Mouse (Mus musculus): ENCODE measurements around the gene Bak1.

Bak1 gene

DNA sequence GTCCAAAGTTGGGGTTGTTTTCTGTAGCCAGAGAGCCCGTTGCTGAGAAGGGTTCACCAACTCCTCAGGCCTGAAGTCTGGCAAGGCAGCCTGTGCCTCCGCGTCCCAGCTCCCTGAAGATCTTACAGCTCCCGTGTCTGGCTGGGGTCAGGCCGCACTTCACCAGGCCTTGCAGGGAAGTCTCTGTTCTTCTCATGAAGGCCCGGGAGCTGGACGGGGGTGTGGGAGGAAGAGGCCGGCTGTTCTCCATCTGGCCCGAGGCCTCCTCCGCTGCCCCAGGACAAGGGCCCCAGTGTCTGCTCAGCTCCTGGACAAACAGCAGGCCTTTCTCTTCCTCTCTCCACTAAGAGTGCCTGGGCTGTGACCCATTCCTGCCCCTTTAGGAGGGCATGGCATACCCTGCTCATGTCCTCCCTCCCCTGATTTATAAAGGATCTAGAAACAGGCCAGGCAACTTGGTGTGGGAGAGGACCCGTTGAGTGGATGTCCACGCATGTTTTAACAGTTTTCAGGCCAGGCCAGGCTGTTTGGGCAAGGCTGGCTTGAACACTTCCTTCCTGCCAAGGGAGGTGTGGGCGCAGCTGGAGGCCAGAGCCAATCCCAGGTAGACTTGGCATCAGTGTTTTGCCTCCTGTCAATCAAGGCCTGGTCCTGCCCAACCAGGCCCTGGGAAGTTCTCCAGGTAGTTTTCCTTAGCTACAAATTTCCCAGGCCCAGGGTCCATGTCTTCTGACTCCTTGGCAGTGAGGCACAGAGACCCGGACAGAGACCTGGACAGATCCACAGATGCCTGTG, 19.8 kb upstream of the Bak1 start:
- DNase-seq (ENCODE audit: low read depth), result no peak

DNA sequence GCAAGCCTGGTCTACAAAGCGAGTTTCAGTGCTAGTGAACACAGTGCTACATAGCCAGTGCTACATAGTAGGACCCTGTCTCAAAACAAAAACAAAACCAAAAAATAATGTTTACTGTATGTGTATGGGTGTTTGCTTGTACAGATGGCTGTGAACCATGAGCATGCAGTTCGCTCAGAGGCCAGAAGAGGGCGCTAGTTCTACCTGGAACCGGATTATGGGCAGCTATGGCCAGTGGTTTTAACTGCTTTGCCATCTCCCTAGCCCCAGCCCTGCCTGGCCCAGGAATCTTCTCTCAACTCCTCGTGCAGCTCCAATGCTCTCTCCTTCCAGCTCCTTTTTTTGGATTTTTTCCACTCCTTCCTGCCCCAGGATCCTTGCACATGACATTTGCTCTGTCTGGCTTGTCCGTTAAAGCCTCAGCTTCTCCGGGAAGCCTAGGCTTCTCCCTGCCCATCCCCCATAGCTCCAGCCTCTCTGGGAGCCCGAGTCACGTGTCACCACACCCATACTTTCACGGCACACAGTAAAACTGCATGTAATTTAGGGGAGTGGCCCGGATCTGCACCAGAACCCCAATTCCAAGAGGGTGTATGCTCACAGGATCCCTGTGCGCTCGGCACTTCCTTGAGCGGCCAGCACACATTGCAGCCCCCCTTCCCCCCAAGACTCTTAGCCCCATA, 19.1 kb upstream of the Bak1 start:
- DNase-seq (ENCODE audit: low read depth), result no peak

DNA sequence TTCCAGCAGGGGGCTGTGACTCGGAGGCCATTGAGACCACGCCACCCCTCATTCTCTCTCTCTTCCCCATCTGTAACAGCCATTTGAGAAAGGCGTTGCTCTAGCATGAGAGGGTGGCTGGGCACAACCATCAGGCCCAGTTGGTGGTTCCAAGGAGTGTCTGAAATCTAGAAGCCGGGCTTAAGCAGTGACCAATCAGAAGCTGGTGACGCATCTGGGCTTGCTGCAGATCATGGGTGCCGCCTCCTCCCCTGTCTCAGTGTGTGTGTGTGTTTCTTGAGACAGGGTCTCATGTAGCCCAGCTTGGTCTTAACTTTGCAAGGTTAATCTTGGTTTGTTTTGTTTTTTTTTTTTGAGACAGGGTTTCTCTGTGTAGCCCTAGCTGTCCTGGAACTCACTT, 16.4 kb upstream of the Bak1 start:
- DNase-seq (ENCODE audit: low read depth), result no peak

DNA sequence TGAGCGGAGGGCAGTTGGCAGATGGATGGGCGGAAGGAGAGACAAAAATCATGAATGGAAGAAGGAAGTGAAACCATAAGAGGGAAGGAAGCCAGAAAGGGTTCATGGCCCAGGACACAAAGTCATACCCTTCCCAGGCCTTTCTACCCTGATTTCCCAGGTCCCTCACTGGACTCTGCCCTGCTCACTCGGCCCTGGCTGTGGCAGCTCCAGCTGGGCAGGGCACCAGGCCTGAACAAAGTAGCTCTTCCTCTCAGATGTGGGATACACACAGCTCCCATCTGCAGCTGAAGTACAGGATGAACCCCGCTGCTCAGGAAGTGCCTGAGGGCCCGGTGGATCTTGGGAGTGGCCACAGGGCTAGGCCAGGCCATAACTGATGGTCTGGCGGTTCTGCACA, 14.0 kb upstream of the Bak1 start:
- DNase-seq (ENCODE audit: low read depth), result no peak

DNA sequence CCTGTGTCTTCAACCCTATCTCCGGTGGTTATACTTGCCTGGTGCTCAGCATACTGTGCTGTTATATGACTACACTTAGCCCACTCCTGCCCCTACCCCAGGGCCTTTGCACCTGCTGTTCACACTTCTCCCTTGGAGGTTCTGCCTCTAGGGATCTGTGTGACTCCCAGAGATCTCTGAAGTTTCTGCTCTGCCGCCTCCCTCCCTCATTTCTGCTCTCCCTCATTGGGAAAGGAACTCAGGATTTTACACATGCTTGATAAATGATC, 12.9 kb upstream of the Bak1 start:
- DNase-seq (ENCODE audit: low read depth), result no peak

DNA sequence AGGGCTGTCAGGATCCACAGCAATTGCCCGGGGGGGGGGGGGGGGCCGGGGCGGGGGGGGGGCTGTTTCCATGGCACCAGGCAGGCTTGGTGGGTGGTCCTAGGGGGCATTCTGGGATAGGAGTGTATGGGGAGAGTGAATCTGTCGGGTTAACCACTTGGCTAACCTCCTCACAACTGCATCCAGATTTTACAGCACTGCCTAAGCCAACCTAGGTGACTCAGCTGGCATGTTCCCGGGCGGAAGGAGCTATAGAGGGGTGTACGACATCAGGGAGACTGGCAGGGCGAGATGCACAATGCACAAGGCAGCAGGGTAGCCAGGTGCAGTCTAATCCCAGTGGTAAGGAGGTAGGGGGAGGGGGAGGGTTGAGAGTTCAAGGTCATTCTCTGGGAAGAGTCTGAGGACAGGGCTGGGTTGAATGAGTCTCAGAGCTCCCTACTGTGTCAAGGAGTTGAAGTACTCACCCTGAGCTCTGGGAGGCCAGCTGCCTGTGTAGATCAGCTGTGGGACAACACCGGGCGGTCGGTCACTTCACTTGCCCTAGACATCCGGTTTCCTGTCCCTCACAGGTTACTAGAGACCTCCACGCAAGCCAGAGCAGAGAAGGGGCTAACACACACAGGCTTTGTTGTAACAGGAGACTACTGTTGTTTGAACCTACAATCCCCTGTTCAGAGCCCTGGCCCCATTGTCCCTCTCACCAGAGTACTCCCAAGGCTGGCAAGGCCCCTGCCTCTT, 12.4 kb upstream of the Bak1 start:
- DNase-seq (ENCODE audit: low read depth), result no peak

DNA sequence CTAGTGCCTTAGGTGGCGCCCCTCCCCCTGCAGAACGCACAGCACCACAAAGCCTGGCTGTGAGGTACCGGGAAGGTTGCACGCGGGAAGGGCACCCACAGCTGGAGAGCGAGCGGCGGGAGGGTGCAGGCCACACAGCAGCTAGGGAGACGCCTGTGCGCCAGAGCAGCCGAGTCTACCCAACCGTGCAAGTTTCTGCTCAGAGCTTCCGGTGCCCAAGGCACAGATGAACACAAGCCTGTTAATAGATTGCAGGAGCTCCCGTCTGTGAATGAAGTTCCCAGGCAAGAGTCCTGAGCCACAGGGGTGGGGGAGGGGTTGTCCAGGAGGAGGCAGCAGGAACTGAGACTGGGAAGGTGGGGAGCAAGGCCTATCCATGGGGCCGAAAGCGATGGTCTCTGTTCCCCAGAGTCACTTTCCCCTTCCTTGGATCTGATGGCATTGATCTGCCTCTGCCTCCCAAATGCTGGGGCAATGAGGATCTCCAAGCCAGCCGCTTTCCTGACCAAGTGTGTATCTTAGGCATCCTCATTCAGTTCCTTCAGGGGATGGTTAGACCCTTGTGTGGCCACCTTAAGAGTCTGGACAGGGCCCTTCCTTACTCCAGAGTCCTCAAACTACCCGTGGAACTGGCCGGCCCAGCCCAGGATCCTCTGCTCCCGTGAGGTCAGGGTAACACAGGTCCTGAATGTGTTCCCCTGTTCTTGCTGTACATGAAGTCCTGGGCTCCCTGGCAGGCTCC, 11.7 kb upstream of the Bak1 start:
- peak; percentile 45 for DNase-seq (ENCODE audit: low read depth)

DNA sequence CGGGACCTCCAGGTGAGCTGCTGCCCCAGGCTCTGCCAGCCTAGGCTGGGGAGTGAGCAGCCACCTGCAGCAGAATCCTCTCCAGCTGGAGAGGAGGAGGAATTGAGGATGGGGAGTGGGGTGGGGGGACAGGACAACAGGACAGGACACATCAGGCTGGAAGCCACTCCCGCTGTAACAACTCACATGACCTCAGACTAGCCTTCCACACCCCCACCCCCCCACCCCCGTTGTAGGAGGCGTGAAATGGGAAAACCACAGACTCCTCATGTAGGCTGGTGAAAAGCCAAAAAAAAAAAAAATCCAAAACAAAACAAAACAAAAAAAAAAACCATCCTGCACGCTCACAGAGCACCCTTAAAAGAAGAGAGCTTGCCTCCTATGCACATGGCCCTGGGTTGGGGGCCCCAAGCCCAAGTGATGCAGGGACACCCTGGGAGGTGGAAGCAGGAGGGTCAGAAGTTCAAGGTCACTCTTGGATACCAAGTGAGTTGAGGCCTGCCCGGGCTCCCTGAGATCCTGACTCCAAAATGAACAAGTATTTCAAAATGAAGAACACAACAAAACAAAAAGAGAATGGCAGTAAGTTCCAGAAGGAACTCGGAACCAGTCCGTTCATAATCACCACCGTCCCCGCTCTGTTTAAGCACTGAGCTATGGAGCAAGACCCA, 10.8 kb upstream of the Bak1 start:
- DNase-seq (ENCODE audit: low read depth), result no peak

DNA sequence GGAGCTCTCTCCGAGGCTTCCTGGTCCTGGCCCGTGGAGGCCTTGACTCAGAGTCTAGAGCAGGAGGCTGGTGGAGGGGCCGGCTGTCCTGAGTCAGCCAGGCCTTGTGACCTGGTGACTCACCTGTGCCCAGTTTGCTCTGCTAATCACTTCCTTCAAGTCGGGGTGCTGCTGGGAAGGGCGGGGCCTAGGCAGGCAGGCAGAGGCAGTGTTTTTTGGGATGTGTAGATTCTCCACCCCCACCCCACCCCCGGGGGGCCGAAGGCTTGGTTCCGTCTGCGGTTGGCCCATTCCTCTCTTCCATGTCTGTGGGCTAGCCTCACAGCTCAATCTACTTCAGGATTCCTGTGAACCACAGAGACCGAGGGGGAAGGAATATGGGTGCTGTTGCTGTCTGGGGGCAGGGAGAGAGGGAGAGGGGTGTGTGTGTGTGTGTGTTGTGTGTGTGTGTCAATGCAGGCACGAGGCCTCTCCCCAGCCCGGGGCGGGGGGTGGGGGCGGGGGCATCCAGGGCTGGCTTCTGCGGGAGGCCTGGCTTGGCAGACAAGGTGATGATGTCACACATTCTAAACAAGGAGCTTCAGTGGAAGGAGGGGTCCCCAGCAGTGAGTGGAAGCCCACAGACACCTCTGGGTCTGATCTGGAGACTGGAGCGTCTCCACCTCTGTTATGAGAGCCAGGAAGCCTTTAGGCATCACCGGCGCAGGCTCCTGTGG, 9.7 kb upstream of the Bak1 start:
- no peak for DNase-seq (ENCODE audit: low read depth)

DNA sequence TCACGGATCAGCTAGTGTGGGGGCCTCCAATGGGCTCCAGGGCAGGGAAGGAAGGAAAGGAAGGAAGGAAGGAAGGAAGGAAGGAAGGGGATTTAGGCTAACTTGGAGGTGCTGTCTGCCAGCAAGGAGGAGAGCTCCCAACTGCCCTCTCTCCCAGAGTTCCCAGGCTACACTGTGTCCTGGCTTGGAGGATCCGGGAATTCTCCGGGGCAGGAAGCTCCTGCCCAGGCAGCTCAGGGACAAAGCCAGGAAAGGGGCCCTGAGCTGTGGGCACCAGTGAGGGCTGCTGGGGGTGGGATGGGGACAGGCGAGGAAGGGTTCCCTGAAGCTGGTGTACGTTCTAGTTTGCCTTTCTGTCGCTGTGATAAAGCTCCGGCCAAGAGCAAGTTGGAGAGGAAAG, 7.7 kb upstream of the Bak1 start:
- no peak for DNase-seq (ENCODE audit: low read depth)

DNA sequence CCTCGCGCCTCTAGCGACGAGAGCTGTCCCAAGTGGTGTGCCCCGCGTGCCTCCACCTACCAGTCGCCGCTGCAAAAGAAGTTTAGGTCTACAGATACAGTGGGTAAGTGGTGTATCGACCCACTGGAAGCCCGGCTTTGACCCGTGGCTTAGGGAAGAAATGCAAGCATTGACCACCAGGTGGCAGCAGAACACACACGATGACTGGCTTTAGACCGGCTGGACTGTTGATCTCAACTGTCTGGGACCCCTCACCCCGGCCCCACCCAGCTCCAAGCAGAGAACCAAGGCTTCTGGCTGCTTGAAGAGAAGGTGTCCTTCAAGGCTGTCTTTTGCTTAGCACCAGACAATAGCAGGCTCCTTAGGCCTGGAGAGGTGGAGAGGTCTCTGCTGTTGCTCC, 4.1 kb upstream of the Bak1 start:
- DNase-seq (ENCODE audit: low read depth), result peak; percentile 86

DNA sequence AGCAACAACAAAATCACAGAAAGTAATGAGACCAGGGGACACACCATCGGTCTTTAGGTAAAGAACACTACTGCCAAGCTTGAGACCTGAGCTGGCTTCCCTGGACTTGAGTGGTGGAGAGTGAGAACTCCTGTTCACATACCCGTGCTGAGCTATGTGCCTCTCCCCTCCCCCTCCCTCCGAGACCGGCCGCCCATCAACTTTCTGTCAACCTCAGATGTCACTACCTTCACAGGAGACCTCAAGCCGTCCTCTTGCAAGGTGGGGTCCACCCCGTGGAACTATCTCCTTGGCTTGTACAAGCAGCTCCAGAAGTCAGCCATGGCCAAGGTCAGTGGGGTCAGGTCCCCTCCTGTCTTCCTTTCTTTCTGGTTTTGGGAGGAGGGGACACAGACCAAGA, 3.5 kb upstream of the Bak1 start:
- DNase-seq (ENCODE audit: low read depth), result no peak

DNA sequence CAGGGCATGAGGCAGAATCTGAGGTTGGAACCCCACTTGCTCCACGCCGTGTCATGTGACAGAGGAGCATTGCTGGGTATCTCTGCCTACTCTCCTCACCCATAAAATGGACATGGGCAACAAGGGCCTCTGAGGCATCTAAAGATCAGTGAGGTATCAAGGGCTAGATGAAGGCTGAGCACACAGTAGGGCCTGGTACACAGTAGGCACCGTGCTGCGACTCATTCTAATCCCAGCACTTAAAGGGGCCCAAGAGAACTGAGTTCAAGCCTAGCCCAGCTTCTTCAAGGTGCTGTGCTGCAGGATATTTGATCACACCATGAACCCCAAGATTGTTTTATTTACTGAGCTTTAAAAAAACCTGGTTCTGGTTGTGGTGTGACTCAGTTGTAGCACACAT, 2.1 kb upstream of the Bak1 start:
- no peak for DNase-seq (ENCODE audit: low read depth)

DNA sequence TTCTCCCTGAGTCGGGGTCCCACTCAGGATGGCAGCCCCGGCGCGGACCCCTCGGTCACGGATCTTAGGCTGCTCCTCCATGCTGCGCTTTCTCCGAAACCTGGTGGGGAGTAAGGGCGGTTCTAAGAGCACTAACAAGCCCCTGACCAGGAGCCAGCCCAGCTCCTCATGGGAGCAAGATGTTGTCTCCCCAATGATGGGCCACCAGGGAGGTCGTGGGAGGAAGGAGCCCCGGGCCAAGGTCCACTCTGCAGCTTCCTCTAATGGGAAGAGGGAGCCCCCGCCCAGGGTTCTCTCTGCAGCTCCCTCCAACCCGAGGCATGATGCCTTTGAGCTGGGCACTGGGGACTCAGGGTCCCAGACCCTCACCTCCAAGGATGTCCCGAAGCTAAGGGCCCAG, 622 bp upstream of the Bak1 start:
- DNase-seq (ENCODE audit: low read depth), result no peak

DNA sequence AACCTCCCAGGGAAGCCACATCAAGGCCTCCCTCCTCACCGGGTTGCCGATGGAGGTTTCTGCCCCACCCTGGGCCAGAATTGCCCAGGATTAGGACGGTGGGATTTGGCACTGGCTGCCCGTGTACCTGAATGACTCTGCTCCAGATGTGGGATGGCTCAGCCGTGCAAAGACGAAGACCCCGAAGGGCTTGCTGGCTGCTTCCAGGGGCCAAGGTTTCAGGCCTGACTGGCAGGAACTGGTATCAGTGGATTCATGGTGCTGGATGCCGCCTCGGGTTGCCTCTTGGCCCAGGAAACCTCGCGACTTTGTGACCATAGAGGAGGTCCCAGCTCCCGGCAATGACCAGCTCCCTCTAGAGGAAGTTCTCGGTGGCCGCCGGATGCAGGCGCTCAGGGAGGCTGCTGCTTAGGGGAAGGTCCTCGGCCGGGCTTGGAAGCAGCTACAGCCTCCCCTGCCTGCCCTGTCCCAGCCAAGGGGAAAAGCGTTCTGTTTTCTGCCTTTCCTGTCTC, 469 bp downstream of the Bak1 start:
- peak; percentile 87 for DNase-seq (ENCODE audit: low read depth)

DNA sequence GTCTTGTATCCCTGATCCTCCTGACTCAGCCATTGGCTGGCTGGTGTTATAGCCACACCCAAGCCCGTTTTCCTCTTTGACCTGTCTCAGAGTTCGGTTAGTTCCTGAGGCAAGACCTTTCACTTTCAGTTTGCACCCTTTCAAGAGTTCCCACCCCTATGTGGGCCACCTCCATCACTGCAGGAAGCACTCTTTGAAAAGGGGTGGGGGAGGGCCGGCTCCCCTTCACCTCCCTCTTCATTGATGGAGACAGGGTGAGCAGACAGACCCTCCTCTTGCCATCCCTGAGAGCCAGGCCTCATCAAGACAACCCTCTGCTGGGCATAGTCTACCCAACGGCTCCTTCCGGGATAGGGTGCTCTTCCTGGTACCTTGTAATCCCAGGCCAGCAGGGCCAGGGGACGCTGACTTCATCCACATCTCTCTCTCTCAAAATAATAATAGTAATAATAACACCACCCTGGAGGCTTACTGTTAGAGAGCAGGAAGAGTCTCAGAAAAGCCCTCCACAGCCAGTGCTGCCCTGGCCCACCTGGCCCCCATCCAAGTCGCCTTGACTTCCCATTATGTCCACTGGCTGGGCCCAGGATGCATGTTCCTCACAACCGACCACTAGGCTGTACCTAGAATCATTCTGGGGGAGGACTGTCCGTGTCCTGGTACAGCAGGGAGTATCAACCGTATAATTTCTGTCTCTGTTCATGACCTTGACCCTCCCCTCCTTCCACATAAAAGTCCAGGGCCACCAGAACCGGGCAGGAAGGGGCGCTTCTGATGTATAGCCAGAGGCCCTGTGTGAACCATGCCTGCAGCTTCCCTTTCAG, 1.1 kb downstream of the Bak1 start:
- peak; percentile 86 for DNase-seq (ENCODE audit: low read depth)

DNA sequence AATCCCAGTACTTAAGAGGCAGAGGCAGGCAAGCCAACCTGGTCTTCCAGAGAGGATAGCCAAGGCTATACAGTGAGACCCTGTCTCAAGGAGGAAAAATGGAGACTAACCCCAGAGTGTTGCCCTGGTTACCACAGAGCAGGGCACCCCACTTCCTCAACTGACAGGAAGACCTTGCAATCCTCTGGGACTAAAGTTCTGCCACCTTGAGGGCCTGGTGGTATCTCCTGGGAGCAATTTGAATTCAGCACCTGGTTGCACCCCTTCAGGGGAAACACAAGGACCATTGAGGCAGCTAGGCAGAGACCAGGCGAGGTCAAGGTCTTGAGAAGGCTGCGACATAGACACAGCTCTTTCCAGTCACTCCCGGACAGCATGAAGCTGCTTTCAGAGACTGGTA, 2.9 kb downstream of the Bak1 start:
- no peak for DNase-seq (ENCODE audit: low read depth)

DNA sequence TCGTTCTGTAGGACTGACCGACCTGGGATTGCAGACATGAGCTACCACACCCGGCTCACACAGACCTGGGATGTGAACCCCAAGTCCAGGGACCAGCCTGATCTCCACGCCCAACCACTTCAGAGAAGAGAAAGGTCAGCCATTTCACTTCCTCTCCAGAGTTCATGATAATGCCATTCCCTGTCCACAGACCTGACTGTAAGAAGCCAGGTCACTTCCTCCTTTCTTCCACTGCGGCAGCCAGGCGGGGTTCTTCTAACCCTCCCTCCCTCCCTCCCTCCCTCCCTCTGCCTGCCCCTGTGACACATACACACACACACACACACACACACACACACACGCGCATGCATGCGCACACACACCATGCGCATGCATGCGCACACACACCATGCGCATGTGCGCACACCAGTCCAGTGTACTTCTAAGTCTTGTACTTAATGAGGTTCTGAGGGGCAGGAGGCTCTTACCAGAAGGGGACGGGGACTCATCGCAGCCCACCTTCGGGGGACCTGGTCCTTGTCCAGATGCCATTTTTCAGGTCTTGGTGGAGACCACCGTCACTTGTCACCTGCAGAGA, 3.4 kb downstream of the Bak1 start:
- no peak for DNase-seq (ENCODE audit: low read depth)

DNA sequence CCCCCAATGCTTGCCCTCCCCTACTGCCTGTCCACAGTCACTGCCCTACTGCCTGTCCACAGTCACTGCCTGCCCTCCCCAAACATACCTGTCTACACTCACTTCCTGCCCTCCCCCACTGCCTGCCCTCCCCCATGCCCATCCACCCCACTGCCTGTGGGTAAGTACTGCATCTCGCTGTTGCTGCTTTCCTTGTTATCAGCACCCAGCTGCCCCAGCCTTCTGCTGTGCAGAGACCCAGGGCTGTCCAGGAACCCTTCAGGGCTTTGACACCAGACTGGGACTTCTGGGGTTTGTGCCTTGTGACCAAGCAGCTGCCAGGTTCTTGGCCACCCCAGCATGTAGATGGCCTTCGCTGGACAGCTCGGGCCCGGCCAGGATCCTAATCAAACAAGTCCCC, 5.5 kb downstream of the Bak1 start:
- DNase-seq (ENCODE audit: low read depth), result no peak

DNA sequence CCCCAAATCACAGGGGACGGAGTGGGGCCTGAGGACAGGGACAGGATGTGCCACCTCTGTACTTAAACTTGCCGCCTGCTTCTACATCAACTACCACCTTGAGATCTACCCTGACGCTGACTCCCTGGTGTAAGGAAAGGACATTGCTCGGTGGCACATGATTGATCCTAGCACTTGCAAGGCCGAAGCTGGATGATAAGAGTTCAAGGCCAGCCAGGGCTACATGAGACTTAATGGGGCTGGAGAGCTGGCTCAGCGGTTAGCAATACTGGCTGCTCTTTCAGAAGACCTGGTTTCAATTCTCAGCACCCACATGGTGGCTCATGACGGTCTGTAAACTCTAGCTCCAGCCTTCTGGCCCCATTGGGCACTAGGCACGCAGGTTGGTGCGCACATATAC, 7.1 kb downstream of the Bak1 start:
- no peak for DNase-seq (ENCODE audit: low read depth)

Data from naive thymus-derived CD4-positive, alpha-beta T cell, adult 2 months (primary cell).